Mouse (Mus musculus) stomach, embryonic 15.5 days (tissue): ENCODE results near the gene Epo. TPM values are rescaled to one million over a fixed set of nuclear protein-coding genes. Genes with fewer than 3 reads are reported as not detected.

Experiments used
- ATAC-seq: fragments of 200-750 bp; cut with Nextera tagmentation; 2 replicates; pipeline ENCODE4 v1.8.0; 2017; ENCODE audit warnings: low read depth, moderate number of reproducible peaks, moderate TSS enrichment; ENCODE audit not compliant: insufficient read depth, low FRiP score
- H3K27ac ChIP-seq: fragments of 300-500 bp; sonication (generic); 2 replicates; pipeline ENCODE4 v1.5.1; 2015; ENCODE audit warnings: mild to moderate bottlenecking, inconsistent platforms
- H3K27me3 ChIP-seq: fragments of 300-500 bp; sonication (generic); replicated peaks from 2 replicates; pipeline ENCODE4 v1.6.1; 2015; ENCODE audit warnings: inconsistent platforms
- H3K36me3 ChIP-seq: fragments of 300-500 bp; sonication (generic); 2 replicates; pipeline ENCODE4 v1.6.1; 2015; ENCODE audit warnings: inconsistent platforms
- H3K4me1 ChIP-seq: fragments of 300-500 bp; sonication (generic); 2 replicates; pipeline ENCODE4 v1.6.1; 2015; ENCODE audit warnings: inconsistent platforms
- H3K4me2 ChIP-seq: fragments of 300-500 bp; sonication (generic); 2 replicates; pipeline ENCODE4 v1.6.1; 2015; ENCODE audit warnings: mild to moderate bottlenecking, inconsistent platforms
- H3K4me3 ChIP-seq: fragments of 300-500 bp; sonication (generic); replicated peaks from 2 replicates; pipeline ENCODE4 v1.5.1; 2015; ENCODE audit warnings: inconsistent platforms
- H3K9ac ChIP-seq: fragments of 300-500 bp; sonication (generic); 2 replicates; pipeline ENCODE4 v1.6.1; 2015; ENCODE audit warnings: inconsistent platforms
- H3K9me3 ChIP-seq: fragments of 300-500 bp; sonication (generic); 2 replicates; pipeline ENCODE4 v1.6.1; 2016; ENCODE audit warnings: inconsistent platforms
- WGBS: fragments of 180-500 bp; shearing (Covaris S2); methylation state at CpG from one replicate; pipeline ENCODE4 v1.1.7; 2015; 5-methylcytosine and 5-hydroxymethylcytosine counted together
- polyA plus RNA-seq: library from polyadenylated mRNA; unstranded; fragments of >200 nt; fragmentation: Nextera tagmentation; extraction: Ambion mirVana; gene quantifications from 2 replicates; pipeline ENCODE4 v1.2.1, GENCODE M21; 2015

Gene Epo
- polyA plus RNA-seq, 1 experiment from 2014 or later, result not detected

GRCm38 (mm10) chr5:137562965-137563364 is 29.9 kb upstream of the Epo start:
- H3K27ac ChIP-seq, result no peak overlapping the region
- no peaks in the 10 kb centered on the region for H3K36me3 ChIP-seq
- no peaks in the 10 kb centered on the region for H3K9me3 ChIP-seq
- ATAC-seq, result no peak
- no peak overlapping the region for H3K4me2 ChIP-seq
- H3K27me3 ChIP-seq, result no peaks in the 10 kb centered on the region
- no peak overlapping the region for H3K4me3 ChIP-seq
- no peak overlapping the region for H3K9ac ChIP-seq
- no peaks in the 10 kb centered on the region for H3K4me1 ChIP-seq
- WGBS, result 62% methylated on average over 10 of the region's 10 CpGs

- no peak overlapping the region for H3K27ac ChIP-seq
- H3K4me3 ChIP-seq, result no peak overlapping the region
- no peak for ATAC-seq
- no peak overlapping the region for H3K4me2 ChIP-seq
- H3K36me3 ChIP-seq, result no peaks in the 10 kb centered on the region
- no peaks in the 10 kb centered on the region for H3K9me3 ChIP-seq
- no peak overlapping the region for H3K9ac ChIP-seq
- 60% methylated on average over 6 of the region's 6 CpGs for WGBS
- no peaks in the 10 kb centered on the region for H3K27me3 ChIP-seq
- H3K4me1 ChIP-seq, result no peaks in the 10 kb centered on the region
These were observed 28.5 kb upstream of the Epo start for GRCm38 (mm10) chr5:137561556-137561955.

GRCm38 (mm10) chr5:137553898-137554297 is 20.9 kb upstream of the Epo start:
- no peaks in the 10 kb centered on the region for H3K9me3 ChIP-seq

GRCm38 (mm10) chr5:137553411-137553837 is 20.4 kb upstream of the Epo start, which contains the start of gene Actl6b:
TSS of gene Actl6b (plus strand) at chr5:137553517.
- ATAC-seq, result peak; percentile 68; the same call in 1 of the 2 replicates
- Histone ChIP-seq H3K4me1 (no peaks in the 10 kb centered on the region), H3K27me3 (peaks cover 14% of the 10 kb centered on the region; the same call in 1 of the 2 replicates), H3K4me3 (peak within 1 kb of the TSS; percentile 8; the same call in 1 of the 2 replicates), H3K4me2 (peak within 1 kb of the TSS; percentile 47), H3K27ac (no peak within 1 kb of the TSS), H3K36me3 (no peaks in the 10 kb centered on the region), H3K9ac (no peak within 1 kb of the TSS), H3K9me3 (no peaks in the 10 kb centered on the region)
- WGBS, result under 1% methylated on average over 37 of the region's 37 CpGs

More at GRCm38 (mm10) chr5:137553898-137554297, 20.9 kb upstream of the Epo start:
- Histone ChIP-seq H3K27me3 (peaks cover 14% of the 10 kb centered on the region; the same call in 1 of the 2 replicates), H3K36me3 (no peaks in the 10 kb centered on the region), H3K4me1 (no peaks in the 10 kb centered on the region), H3K4me2 (peak overlapping the region; percentile 47; the same call in 1 of the 2 replicates), H3K9ac (no peak overlapping the region), H3K27ac (no peak overlapping the region), H3K4me3 (no peak overlapping the region)
- ATAC-seq, result no peak
- WGBS, result 45% methylated on average over 11 of the region's 11 CpGs

GRCm38 (mm10) chr5:137553000-137553399 is 20.0 kb upstream of the Epo start:
- Histone ChIP-seq H3K36me3 (no peaks in the 10 kb centered on the region), H3K4me2 (peak overlapping the region; percentile 47), H3K4me3 (peak overlapping the region; percentile 8; the same call in 1 of the 2 replicates), H3K9me3 (no peaks in the 10 kb centered on the region), H3K27ac (no peak overlapping the region), H3K27me3 (peaks cover 14% of the 10 kb centered on the region; the same call in 1 of the 2 replicates), H3K9ac (no peak overlapping the region), H3K4me1 (no peaks in the 10 kb centered on the region)
- no peak for ATAC-seq
- 22% methylated on average over 6 of the region's 6 CpGs for WGBS

- 66% methylated on average over 5 of the region's 5 CpGs for WGBS
- H3K9ac ChIP-seq, result no peak overlapping the region
These were observed 18.1 kb upstream of the Epo start for GRCm38 (mm10) chr5:137551119-137551518.

GRCm38 (mm10) chr5:137549840-137550239 is 16.8 kb upstream of the Epo start:
- H3K4me1 ChIP-seq, result no peaks in the 10 kb centered on the region
- H3K4me2 ChIP-seq, result no peak overlapping the region
- no peak overlapping the region for H3K4me3 ChIP-seq
- no peak for ATAC-seq
- peaks cover 13% of the 10 kb centered on the region; the same call in 1 of the 2 replicates for H3K27me3 ChIP-seq
- no peak overlapping the region for H3K27ac ChIP-seq
- H3K9me3 ChIP-seq, result no peaks in the 10 kb centered on the region
- no peaks in the 10 kb centered on the region for H3K36me3 ChIP-seq
- 72% methylated on average over 2 of the region's 2 CpGs for WGBS
- no peak overlapping the region for H3K9ac ChIP-seq

More at GRCm38 (mm10) chr5:137551119-137551518, 18.1 kb upstream of the Epo start:
- Histone ChIP-seq H3K27ac (no peak overlapping the region), H3K4me1 (no peaks in the 10 kb centered on the region), H3K27me3 (peaks cover 14% of the 10 kb centered on the region; the same call in 1 of the 2 replicates), H3K4me2 (no peak overlapping the region), H3K4me3 (no peak overlapping the region), H3K9me3 (no peaks in the 10 kb centered on the region), H3K36me3 (no peaks in the 10 kb centered on the region)
- no peak for ATAC-seq

GRCm38 (mm10) chr5:137545596-137545995 is 12.6 kb upstream of the Epo start:
- 71% methylated on average over 4 of the region's 4 CpGs for WGBS
- ATAC-seq, result no peak
- Histone ChIP-seq H3K4me1 (no peaks in the 10 kb centered on the region), H3K27ac (no peak overlapping the region), H3K4me2 (no peak overlapping the region), H3K27me3 (no peaks in the 10 kb centered on the region), H3K9me3 (no peaks in the 10 kb centered on the region), H3K36me3 (no peaks in the 10 kb centered on the region), H3K9ac (no peak overlapping the region), H3K4me3 (no peak overlapping the region)

- no peak overlapping the region for H3K9ac ChIP-seq
- H3K36me3 ChIP-seq, result no peaks in the 10 kb centered on the region
- H3K4me3 ChIP-seq, result no peak overlapping the region
- no peaks in the 10 kb centered on the region for H3K9me3 ChIP-seq
- no peak overlapping the region for H3K4me2 ChIP-seq
- H3K4me1 ChIP-seq, result no peaks in the 10 kb centered on the region
- no peak for ATAC-seq
- H3K27ac ChIP-seq, result no peak overlapping the region
- WGBS, result 59% methylated on average over 6 of the region's 6 CpGs
- H3K27me3 ChIP-seq, result no peaks in the 10 kb centered on the region
These were observed 11.9 kb upstream of the Epo start for GRCm38 (mm10) chr5:137544926-137545325.

- ATAC-seq, result no peak
- 71% methylated on average over 5 of the region's 5 CpGs for WGBS
- H3K36me3 ChIP-seq, result no peaks in the 10 kb centered on the region
These were observed 8.9 kb upstream of the Epo start for GRCm38 (mm10) chr5:137541768-137542540.

GRCm38 (mm10) chr5:137540991-137541390 is 7.9 kb upstream of the Epo start:
- H3K27ac ChIP-seq, result no peak overlapping the region
- H3K36me3 ChIP-seq, result no peaks in the 10 kb centered on the region
- H3K4me1 ChIP-seq, result no peaks in the 10 kb centered on the region
- no peaks in the 10 kb centered on the region for H3K27me3 ChIP-seq
- 73% methylated on average over 6 of the region's 6 CpGs for WGBS
- H3K4me3 ChIP-seq, result no peak overlapping the region
- H3K4me2 ChIP-seq, result no peak overlapping the region
- H3K9me3 ChIP-seq, result no peaks in the 10 kb centered on the region
- ATAC-seq, result no peak
- H3K9ac ChIP-seq, result no peak overlapping the region

More at GRCm38 (mm10) chr5:137541768-137542540, 8.9 kb upstream of the Epo start:
- H3K27ac ChIP-seq, result no peak overlapping the region
- no peaks in the 10 kb centered on the region for H3K9me3 ChIP-seq
- H3K9ac ChIP-seq, result no peak overlapping the region
- H3K4me1 ChIP-seq, result no peaks in the 10 kb centered on the region
- no peak overlapping the region for H3K4me2 ChIP-seq
- H3K4me3 ChIP-seq, result no peak overlapping the region
- no peaks in the 10 kb centered on the region for H3K27me3 ChIP-seq

GRCm38 (mm10) chr5:137539291-137539801 is 6.3 kb upstream of the Epo start:
- ATAC-seq, result no peak; the same call in 1 of the 2 replicates
- Histone ChIP-seq H3K4me3 (no peak overlapping the region), H3K27ac (no peak overlapping the region), H3K36me3 (no peaks in the 10 kb centered on the region), H3K4me1 (no peaks in the 10 kb centered on the region), H3K9ac (no peak overlapping the region), H3K4me2 (no peak overlapping the region), H3K27me3 (no peaks in the 10 kb centered on the region), H3K9me3 (no peaks in the 10 kb centered on the region)
- WGBS, result 51% methylated on average over 7 of the region's 7 CpGs
